Mouse (Mus musculus) lung, postnatal 0 days (tissue): ENCODE results near the gene Pdcd5. TPM values are rescaled to one million over a fixed set of nuclear protein-coding genes. Genes with fewer than 3 reads are reported as not detected.

Experiments used
- ATAC-seq: fragments of 200-750 bp; cut with Nextera tagmentation; 2 replicates; pipeline ENCODE4 v1.8.0; 2017; ENCODE audit warnings: moderate library complexity
- DNase-seq: peaks from one replicate; pipeline ENCODE4 v3.0.0-alpha.2; 2016; ENCODE audit warnings: low spot score
- H3K27ac ChIP-seq: fragments of 300-500 bp; sonication (generic); 2 replicates; pipeline ENCODE4 v1.5.1; 2014; ENCODE audit warnings: antibody characterized with exemption, mild to moderate bottlenecking, low read length, mixed read lengths
- H3K27me3 ChIP-seq: fragments of 300-500 bp; sonication (generic); replicated peaks from 2 replicates; pipeline ENCODE4 v1.6.1; 2014; ENCODE audit warnings: low read length, mixed read lengths; ENCODE audit not compliant: insufficient read depth
- H3K36me3 ChIP-seq: fragments of 300-500 bp; sonication (generic); 2 replicates; pipeline ENCODE4 v1.6.1; 2014; ENCODE audit warnings: low read length, mixed read lengths; ENCODE audit not compliant: insufficient read depth
- H3K4me1 ChIP-seq: fragments of 300-500 bp; sonication (generic); 2 replicates; pipeline ENCODE4 v1.6.1; 2014; ENCODE audit warnings: antibody characterized with exemption, low read depth, low read length, mixed read lengths; ENCODE audit not compliant: insufficient read depth
- H3K4me2 ChIP-seq: fragments of 300-500 bp; sonication (generic); replicated peaks from 2 replicates; pipeline ENCODE4 v1.6.1; 2014; ENCODE audit warnings: low read depth, mild to moderate bottlenecking, low read length, moderate library complexity, mixed read lengths
- H3K4me3 ChIP-seq: fragments of 300-500 bp; sonication (generic); 2 replicates; pipeline ENCODE4 v1.5.1; 2014; ENCODE audit warnings: low read depth, low read length
- H3K9ac ChIP-seq: fragments of 300-500 bp; sonication (generic); replicated peaks from 2 replicates; pipeline ENCODE4 v1.6.1; 2014; ENCODE audit warnings: low read depth, mild to moderate bottlenecking
- H3K9me3 ChIP-seq: fragments of 300-500 bp; sonication (generic); 2 replicates; pipeline ENCODE4 v1.6.1; 2016; ENCODE audit warnings: low read length, mixed read lengths
- CTCF ChIP-seq: IDR thresholded peaks from 2 replicates; pipeline ENCODE4 v1.5.1; 2016; ENCODE audit warnings: antibody characterized with exemption, mild to moderate bottlenecking
- EP300 ChIP-seq: IDR thresholded peaks from 2 replicates; pipeline ENCODE4 v1.6.1; 2016; ENCODE audit warnings: antibody characterized with exemption, mild to moderate bottlenecking, control low read depth
- WGBS: fragments of 180-500 bp; shearing (Covaris S2); extraction: QIAGEN DNeasy Blood & Tissue Kit; methylation state at CpG from one replicate; pipeline ENCODE4 v1.1.7; 2014; 5-methylcytosine and 5-hydroxymethylcytosine counted together
- polyA plus RNA-seq: library from polyadenylated mRNA; unstranded; fragments of >200 nt; fragmentation: Nextera tagmentation; extraction: Ambion mirVana; gene quantifications from 2 replicates; pipeline ENCODE4 v1.2.1, GENCODE M21; 2015

Pdcd5 gene
- polyA plus RNA-seq, result 160 and 169 TPM in 2 replicates

DNA sequence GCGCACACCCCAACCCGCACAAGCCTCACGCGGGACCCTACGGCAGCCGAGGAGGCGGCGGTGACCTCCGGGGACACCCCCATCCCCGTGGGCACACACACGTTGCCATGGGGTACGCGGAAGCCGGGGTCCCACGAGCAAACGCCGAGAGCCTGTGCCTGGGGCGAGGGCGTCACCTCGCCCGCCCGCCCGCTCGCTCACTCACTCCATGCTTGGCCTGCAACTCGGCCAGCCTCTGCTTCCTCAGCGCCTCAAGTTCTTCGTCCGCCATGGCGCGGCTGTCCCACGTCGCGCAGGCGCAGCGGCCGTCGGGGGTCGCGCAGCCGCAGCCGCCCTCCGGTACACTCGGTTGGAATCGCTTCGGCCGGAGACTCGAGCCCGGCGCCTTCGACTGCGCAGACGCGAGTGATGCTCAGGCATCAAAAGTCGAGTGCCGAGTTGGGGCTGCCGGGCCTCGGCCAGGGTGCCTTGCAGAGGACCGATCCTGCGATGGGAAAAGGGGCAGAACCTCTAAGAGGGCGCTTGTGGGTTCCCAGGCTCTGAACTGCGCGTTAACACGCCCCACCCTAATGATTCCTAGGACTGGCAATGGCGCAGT, at the start of gene Pdcd5:
Gene Pdcd5, minus strand, starts transcription at position 421 of the 598 bp plus-strand sequence.
- 0 out of 2 replicates have a peak, but pooled peaks cover 6% of the 10 kb centered on the region for H3K36me3 ChIP-seq
- peak within 1 kb of the TSS; percentile 89 for H3K9ac ChIP-seq
- peak within 1 kb of the TSS; percentile 83 for H3K4me2 ChIP-seq
- TF ChIP-seq CTCF (peak; percentile 0; the same call in 1 of the 2 replicates), EP300 (no peak)
- H3K27ac ChIP-seq, result peak within 1 kb of the TSS; percentile 77
- H3K4me1 ChIP-seq, result no peaks in the 10 kb centered on the region
- WGBS, result 2% methylated on average over 41 of the region's 64 CpGs
- peak; percentile 95 for DNase-seq
- peak; percentile 94 for ATAC-seq
- peak within 1 kb of the TSS; percentile 91 for H3K4me3 ChIP-seq
- H3K9me3 ChIP-seq, result no peaks in the 10 kb centered on the region
- no peaks in the 10 kb centered on the region for H3K27me3 ChIP-seq

DNA sequence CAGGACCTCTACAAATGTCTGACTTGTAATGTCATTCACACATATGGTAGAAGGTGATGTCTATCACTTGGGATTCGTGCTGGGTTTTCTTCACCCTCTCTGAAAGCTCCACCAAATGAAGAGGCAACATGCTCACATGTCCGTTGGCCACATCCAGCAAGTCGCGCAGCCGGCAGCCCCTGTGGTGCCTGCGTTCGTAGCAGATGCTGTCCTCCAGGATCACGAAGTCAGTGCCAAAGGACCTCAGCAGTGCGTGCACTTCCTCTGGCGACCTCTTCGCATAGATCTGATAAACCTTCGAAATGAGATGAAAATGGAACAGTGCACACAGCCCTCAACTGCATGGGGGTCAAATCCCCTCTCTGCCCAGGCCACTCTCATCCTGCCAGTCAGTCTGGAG, 45.3 kb upstream of the Pdcd5 start:
- 89% methylated on average over 12 of the region's 12 CpGs for whole genome bisulfite sequencing
- Histone ChIP-seq H3K27me3 (no peaks in the 10 kb centered on the region), H3K4me3 (no peak overlapping the region), H3K4me1 (no peaks in the 10 kb centered on the region), H3K9me3 (no peaks in the 10 kb centered on the region), H3K27ac (no peak overlapping the region), H3K9ac (no peak overlapping the region), H3K36me3 (no peaks in the 10 kb centered on the region), H3K4me2 (no peak overlapping the region)
- TF ChIP-seq CTCF, result no peak
- TF ChIP-seq EP300, result no peak
- DNase-seq (no peak), ATAC-seq (no peak)

DNA sequence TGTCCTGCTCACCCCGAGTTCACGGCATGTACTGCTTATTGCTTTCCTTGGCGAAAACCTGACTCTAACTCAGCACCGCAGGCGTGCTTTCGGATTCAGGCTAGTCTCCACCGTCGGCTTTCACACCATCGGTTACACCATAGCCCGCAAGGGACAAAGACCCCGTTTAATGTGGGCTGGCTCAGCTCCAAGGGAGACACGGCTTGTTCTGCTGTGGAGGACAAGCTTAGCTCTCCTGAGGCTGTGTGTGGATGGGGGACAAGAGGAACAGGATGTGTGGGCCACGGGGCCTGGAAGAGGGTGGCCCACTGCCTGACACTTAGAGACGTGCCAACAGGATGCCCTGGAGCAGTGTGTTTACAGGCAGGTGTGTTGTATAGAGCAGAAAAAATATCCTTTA, 44.8 kb upstream of the Pdcd5 start:
- Histone ChIP-seq H3K9me3 (no peaks in the 10 kb centered on the region), H3K9ac (no peak overlapping the region), H3K4me2 (no peak overlapping the region), H3K4me3 (no peak overlapping the region), H3K4me1 (no peaks in the 10 kb centered on the region), H3K36me3 (no peaks in the 10 kb centered on the region), H3K27ac (no peak overlapping the region), H3K27me3 (no peaks in the 10 kb centered on the region)
- no peak for ATAC-seq
- DNase-seq, result no peak
- TF ChIP-seq CTCF, result no peak
- TF ChIP-seq EP300, result no peak
- WGBS, result 74% methylated on average over 14 of the region's 14 CpGs

DNA sequence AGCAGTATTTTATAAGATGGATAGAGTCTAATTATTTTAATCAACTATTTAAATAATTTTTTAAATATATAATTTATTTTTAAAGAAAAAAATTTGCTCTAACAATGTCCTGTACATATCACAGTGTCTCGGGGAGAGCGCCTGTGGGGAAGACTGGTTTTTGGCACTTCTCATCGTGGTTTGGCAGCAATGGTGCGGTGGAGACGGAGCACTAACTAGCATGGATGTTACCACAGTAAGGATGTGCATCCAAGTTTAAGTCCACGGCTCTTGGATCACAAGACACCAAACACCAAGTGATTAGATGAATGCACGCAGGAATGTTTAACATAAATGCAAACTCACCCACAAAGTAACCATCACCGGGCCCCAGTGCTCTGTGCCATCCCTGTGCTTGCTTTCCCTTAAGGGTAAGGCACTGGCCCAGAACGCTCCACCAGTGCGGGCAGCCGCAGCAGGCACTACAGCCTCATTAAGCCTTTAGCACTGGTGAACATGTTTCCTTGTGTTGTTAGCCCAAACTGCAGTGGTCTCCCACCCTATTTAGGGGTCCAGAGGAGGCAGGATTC, 41.5 kb upstream of the Pdcd5 start:
- Histone ChIP-seq H3K27me3 (no peaks in the 10 kb centered on the region), H3K9me3 (no peaks in the 10 kb centered on the region), H3K4me1 (no peaks in the 10 kb centered on the region), H3K27ac (no peak overlapping the region), H3K4me2 (no peak overlapping the region), H3K4me3 (no peak overlapping the region), H3K9ac (no peak overlapping the region), H3K36me3 (no peaks in the 10 kb centered on the region)
- ATAC-seq, result no peak
- TF ChIP-seq EP300 (no peak), CTCF (no peak)
- DNase-seq, result no peak
- WGBS, result 83% methylated on average over 11 of the region's 11 CpGs

DNA sequence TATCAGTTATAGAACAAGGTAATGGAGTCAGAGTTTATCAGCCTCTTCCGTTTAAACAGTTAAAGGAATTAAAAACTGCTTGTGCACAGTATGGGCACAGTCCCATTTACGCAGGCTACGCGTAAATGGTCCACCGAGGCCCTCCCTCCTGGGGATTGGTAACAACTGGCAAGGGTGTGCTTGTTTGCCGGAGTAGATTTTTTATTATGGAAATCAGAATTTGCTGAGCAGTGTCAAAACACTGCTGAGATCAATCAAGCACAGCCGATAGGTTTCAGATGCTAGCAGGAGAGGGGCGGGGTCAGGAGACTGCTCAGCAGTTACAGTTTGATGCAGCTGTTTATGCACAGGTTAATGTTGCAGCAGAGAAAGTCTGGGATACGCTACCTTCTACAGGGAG, 41.0 kb upstream of the Pdcd5 start:
- no peak for ATAC-seq
- no peak overlapping the region for H3K4me2 ChIP-seq
- H3K4me1 ChIP-seq, result no peaks in the 10 kb centered on the region

DNA sequence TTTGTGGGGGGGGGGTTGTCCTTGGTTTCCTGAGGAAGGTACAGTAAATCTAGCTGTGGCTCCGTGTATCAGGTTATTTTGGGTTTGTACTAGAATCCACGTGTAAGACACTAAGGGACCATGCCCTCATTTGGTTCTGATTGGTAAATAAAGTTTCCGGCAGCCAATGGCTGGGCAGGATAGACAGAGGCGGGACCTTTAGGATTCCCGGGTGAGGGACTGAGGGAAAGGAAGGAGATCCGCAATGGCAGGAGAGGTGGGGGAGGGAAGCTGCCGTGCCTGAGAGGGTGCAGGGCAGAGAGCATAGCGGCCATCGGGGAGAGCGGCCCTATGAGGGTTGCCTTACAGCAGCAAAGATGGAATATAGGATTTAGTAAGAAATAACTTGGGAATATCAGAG, 39.9 kb upstream of the Pdcd5 start:
- H3K4me3 ChIP-seq, result 0 out of 2 replicates have a peak overlapping the region, but pooled peaks have one; percentile 1
- no peaks in the 10 kb centered on the region for H3K9me3 ChIP-seq
- no peak overlapping the region for H3K27ac ChIP-seq
- H3K27me3 ChIP-seq, result no peaks in the 10 kb centered on the region
- no peak overlapping the region for H3K9ac ChIP-seq
- no peaks in the 10 kb centered on the region for H3K36me3 ChIP-seq
- 26% methylated on average over 10 of the region's 10 CpGs for WGBS
- no peak for TF ChIP-seq EP300
- no peaks in the 10 kb centered on the region for H3K4me1 ChIP-seq
- H3K4me2 ChIP-seq, result peak overlapping the region; percentile 41
- ATAC-seq (peak; percentile 76), DNase-seq (peak; percentile 37)

More for the DNA sequence above, 41.0 kb upstream of the Pdcd5 start:
- Histone ChIP-seq H3K27ac (no peak overlapping the region), H3K4me3 (no peak overlapping the region), H3K9ac (no peak overlapping the region), H3K9me3 (no peaks in the 10 kb centered on the region), H3K27me3 (no peaks in the 10 kb centered on the region), H3K36me3 (no peaks in the 10 kb centered on the region)
- TF ChIP-seq CTCF, result no peak
- no peak for TF ChIP-seq EP300
- no peak for DNase-seq
- WGBS, result 77% methylated on average over 9 of the region's 9 CpGs
